Mouse (Mus musculus): ENCODE results near the gene Dst.

The Dst gene

GRCm38 (mm10) chr1:33932196-33932595 is 24.2 kb downstream of the Dst start:
- DNase-seq, result peak in 1 of 2 experiments; percentile 24

- DNase-seq, result no peak
These were observed 24.9 kb downstream of the Dst start for GRCm38 (mm10) chr1:33932845-33933499.

- no peak for DNase-seq
These were observed 27.9 kb downstream of the Dst start for GRCm38 (mm10) chr1:33935946-33936345.

GRCm38 (mm10) chr1:33939828-33940227 is 31.8 kb downstream of the Dst start:
- no peak for DNase-seq

GRCm38 (mm10) chr1:33940364-33940928 is 32.4 kb downstream of the Dst start:
- peak; percentile 24 to 49 for DNase-seq

GRCm38 (mm10) chr1:33942638-33943037 is 34.6 kb downstream of the Dst start:
- DNase-seq, result no peak

GRCm38 (mm10) chr1:33943943-33944342 is 35.9 kb downstream of the Dst start:
- peak in 1 of 2 experiments; percentile 5 for DNase-seq

GRCm38 (mm10) chr1:33944977-33945750 is 37.1 kb downstream of the Dst start:
- DNase-seq, result peak in 1 of 2 experiments; percentile 33

- no peak for DNase-seq
These were observed 37.7 kb downstream of the Dst start for GRCm38 (mm10) chr1:33945756-33946155.

- DNase-seq, result peak; percentile 86
These were observed 38.8 kb downstream of the Dst start for GRCm38 (mm10) chr1:33946601-33947395.

GRCm38 (mm10) chr1:33947838-33948237 is 39.8 kb downstream of the Dst start:
- DNase-seq, result peak; percentile 58 to 59

GRCm38 (mm10) chr1:33948511-33948910 is 40.5 kb downstream of the Dst start:
- DNase-seq, result no peak

GRCm38 (mm10) chr1:33955626-33956025 is 47.6 kb downstream of the Dst start:
- no peak for DNase-seq

- no peak for DNase-seq
These were observed 52.4 kb downstream of the Dst start for GRCm38 (mm10) chr1:33960439-33960838.

GRCm38 (mm10) chr1:33964643-33965042 is 56.6 kb downstream of the Dst start:
- DNase-seq, result peak; percentile 76 to 78

GRCm38 (mm10) chr1:33965824-33966223 is 57.8 kb downstream of the Dst start:
- DNase-seq, result no peak

GRCm38 (mm10) chr1:33966328-33966727 is 58.3 kb downstream of the Dst start:
- peak; percentile 68 to 76 for DNase-seq

- no peak for DNase-seq
These were observed 59.2 kb downstream of the Dst start for GRCm38 (mm10) chr1:33967206-33967605.

- DNase-seq, result no peak
These were observed 61.9 kb downstream of the Dst start for GRCm38 (mm10) chr1:33969910-33970309.

- DNase-seq, result no peak
These were observed 66.4 kb downstream of the Dst start for GRCm38 (mm10) chr1:33974401-33974800.

GRCm38 (mm10) chr1:33975333-33975732 is 67.3 kb downstream of the Dst start:
- no peak for DNase-seq

- no peak for DNase-seq
These were observed 69.8 kb downstream of the Dst start for GRCm38 (mm10) chr1:33977832-33978231.

GRCm38 (mm10) chr1:33980420-33980819 is 72.4 kb downstream of the Dst start:
- peak in 1 of 2 experiments; percentile 43 for DNase-seq

Measured in cerebellum, postnatal 14 days (tissue).